Mouse (Mus musculus): Measurements from ENCODE around the gene Ugt1a5.
"Not testable (repeated sequence)": the region's sequence is repeated elsewhere in the genome, so short reads cannot be mapped to it uniquely, and the experiment has no call there.

Ugt1a5 gene

GRCm38 (mm10) chr1:88165711-88166110 lies at the start of gene Ugt1a5:
Gene Ugt1a5, plus strand, starts transcription at chr1:88166012.
- no peak for DNase-seq (ENCODE audit: low spot score)

GRCm38 (mm10) chr1:88120550-88120949 lies 45.3 kb upstream of the Ugt1a5 start:
- DNase-seq (ENCODE audit: low spot score), result not testable (repeated sequence)

- DNase-seq (ENCODE audit: low spot score), result not testable (repeated sequence)
These were observed 44.3 kb upstream of the Ugt1a5 start for GRCm38 (mm10) chr1:88121521-88121920.

DNA sequence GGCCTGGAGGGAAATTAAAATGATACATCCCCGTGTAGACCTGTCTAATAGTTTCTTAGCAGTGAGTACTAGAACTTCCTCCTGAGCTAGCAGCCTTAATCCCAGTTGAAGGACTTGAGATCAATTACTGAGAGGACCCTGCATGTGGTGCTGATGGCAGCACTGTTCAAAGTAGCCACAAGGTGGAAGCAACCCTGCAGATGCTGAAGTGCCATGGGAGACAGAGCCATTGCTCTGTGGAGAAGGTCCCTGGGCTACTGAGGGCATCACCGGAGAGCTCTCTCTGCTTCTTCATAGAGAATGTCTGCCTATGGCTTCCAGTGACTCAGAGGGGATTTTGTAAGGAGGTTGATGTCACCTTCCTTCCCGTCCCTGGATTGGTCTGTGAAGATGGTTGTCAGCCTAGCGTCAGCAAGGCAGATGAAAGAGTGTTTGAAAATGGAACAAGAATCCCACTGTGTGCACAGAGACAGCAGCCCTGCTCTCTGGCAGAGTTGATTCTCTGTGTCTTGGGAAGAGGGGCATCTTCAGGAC lies 39.9 kb upstream of the Ugt1a5 start:
- DNase-seq (ENCODE audit: low spot score), result not testable (repeated sequence)

DNA sequence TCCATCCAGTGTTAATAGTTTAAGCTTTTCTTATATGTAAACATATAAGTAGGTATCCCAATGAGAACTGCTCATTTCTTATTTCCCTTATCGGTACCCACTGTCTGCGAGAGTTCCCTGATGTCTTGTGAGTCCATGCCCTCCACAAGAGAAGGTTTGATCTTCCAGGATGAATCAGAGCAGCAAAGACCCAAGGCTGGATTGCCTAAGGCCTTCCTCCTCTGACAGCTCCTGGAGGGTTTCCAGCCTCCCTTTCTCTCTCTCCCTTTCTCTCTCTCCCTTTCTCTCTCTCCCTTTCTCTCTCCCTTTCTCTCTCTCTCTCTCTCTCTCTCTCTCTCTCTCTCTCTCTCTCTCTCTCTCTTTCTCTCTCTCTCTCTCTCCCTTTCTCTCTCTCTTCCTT lies 36.7 kb upstream of the Ugt1a5 start:
- DNase-seq (ENCODE audit: low spot score), result not testable (repeated sequence)

GRCm38 (mm10) chr1:88130223-88130622 lies 35.6 kb upstream of the Ugt1a5 start:
- DNase-seq (ENCODE audit: low spot score), result not testable (repeated sequence)

- no peak for DNase-seq (ENCODE audit: low spot score)
These were observed 31.8 kb upstream of the Ugt1a5 start for GRCm38 (mm10) chr1:88133908-88134456.

DNA sequence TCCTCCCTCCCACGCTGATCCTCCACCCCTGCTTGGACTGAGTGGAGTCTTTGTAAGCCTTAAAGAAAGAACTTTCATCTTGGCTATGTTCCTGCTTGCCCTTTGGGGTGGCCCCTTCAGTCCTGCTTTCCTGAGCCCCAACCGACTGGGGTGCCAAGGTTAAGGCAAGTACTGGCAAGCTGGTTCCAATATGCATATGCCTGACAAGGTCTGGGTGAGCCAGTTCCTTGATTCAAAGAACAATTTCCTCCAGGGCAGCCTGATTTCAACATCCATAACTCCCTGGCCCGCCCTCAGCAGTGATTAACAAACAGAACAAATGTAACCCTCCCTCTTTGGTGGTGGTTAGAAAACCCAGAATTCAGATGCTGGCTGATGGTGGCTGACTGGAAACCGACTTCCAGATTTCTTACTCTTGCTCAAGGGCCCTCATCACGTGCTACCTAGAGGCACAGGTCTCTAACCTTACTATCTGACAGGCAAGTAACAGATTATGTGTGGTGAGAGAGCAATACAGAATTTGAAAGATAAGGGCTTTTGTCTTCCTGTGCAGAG lies 31.3 kb upstream of the Ugt1a5 start, which contains the start of gene Ugt1a6a:
Gene Ugt1a6a (plus strand): TSS at position 353 of the 555 bp plus-strand sequence.
- not testable (repeated sequence) for DNase-seq (ENCODE audit: low spot score)

GRCm38 (mm10) chr1:88135229-88135904 lies 30.4 kb upstream of the Ugt1a5 start:
- not testable (repeated sequence) for DNase-seq (ENCODE audit: low spot score)

GRCm38 (mm10) chr1:88136646-88137045 lies 29.2 kb upstream of the Ugt1a5 start:
- DNase-seq (ENCODE audit: low spot score), result no peak

DNA sequence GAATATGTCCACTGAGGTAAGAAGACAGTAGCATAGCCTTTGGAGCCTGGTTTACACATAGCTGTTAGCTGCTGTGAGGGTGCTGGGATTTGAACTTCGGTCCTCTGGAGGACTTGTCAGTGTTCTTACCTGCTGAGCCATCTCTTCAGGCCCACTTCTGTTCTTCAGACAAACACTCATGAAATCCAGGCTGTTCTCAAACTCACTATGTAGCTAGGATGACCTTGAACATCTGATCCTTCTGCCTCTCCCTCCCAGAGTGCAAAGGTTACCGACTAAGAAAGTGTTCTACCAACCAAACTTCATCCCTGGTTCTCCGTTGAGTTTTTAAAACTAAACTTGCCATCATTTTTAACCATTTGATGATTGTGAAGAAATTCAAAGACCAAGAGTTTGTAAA lies 28.5 kb upstream of the Ugt1a5 start:
- no peak for DNase-seq (ENCODE audit: low spot score)

- DNase-seq (ENCODE audit: low spot score), result no peak
These were observed 27.7 kb upstream of the Ugt1a5 start for GRCm38 (mm10) chr1:88138145-88138544.

- DNase-seq (ENCODE audit: low spot score), result not testable (repeated sequence)
These were observed 25.3 kb upstream of the Ugt1a5 start for GRCm38 (mm10) chr1:88140492-88140891.

DNA sequence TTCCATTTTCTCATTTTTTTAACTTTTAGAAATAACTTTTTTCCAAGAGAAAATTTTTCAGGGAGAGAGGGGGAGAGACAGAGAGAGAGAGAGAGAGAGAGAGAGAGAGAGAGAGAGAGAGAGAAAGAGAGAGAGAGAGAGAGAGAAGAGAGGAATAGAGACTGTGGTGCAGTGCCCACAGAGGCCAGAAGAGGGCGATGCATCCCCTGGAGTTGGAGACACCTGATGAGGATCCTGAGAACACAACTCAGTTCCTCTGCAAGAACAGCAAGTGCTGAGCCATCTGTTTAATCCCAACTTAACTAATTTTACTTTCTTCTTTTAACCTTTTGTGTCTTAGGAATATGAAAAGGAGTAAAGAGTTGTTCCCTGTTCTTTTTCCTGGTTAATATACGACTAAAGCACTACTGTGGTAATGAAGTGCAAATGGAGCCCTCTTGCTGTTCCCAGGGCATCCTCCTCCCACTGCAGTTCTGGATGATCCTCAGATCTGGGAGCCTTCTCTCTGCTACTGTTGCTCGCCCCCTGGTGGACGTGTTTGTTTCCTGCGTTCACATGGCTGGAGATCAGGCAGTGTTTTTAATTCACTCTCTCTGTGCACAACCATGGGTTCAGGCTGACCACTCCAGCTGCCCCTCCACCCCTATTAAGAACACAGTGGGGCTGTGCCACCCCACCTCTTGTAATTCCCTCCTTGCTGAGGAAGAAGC lies 21.7 kb upstream of the Ugt1a5 start:
- DNase-seq (ENCODE audit: low spot score), result not testable (repeated sequence)

DNA sequence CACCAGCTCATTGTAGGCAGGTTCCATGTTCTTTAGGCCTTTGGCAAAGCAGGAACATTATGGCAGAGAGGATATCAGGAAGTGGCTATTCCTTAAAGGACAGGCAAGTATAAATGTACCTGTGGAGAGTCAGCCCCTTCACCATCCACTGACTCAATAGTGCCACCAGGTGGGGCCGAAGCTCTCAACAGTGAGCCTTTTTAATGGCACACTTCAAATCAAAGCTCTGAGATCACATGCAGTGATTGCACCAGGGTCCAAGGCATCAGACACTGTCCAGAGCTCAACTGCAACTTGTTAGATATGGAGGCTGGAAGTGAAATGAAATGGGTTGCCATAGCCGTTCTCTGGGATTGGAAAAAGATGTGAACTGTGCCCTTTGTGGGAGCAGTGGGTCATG lies 20.5 kb upstream of the Ugt1a5 start:
- not testable (repeated sequence) for DNase-seq (ENCODE audit: low spot score)

GRCm38 (mm10) chr1:88150133-88150532 lies 15.7 kb upstream of the Ugt1a5 start:
- DNase-seq (ENCODE audit: low spot score), result not testable (repeated sequence)

DNA sequence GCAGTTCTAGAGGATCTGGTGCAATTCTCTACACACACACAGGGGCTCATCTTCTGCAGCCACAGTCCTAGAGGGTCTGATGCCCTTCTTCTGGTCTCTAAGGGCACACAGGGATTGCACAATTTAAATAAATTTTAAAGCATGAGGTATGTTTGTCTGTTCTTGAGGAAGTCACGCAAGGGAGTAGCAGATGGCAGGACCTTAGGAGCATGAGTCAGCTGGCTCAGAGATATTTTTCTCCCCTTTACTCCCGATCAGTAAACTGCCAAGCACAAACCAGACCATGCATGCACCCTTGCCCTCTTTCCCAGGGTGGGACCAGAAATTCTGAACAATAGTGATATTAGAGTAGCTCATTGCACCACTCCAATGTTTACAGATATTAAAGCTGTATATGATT lies 7.4 kb upstream of the Ugt1a5 start:
- no peak for DNase-seq (ENCODE audit: low spot score)

- not testable (repeated sequence) for DNase-seq (ENCODE audit: low spot score)
These were observed 6.4 kb downstream of the Ugt1a5 start for GRCm38 (mm10) chr1:88172190-88172589.

DNA sequence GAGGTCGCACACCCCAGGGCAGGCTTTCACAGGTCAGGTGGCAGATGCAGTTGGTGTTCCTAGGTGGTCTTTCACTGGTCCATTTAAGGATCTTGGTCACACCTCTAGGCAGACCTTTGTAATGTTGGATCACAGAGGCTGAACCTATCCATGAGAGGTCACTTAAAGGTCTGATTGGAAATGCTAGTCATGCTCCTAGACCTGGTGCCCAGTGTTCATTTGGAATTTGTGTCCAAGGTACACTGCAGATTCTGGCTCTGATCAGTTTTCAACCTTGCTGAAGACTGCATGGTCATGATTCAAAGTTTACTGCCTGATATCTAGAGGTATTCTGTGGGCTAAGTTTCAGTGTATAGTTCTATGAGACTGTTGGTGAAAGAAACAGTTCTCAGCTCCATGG lies 13.8 kb downstream of the Ugt1a5 start:
- no peak for DNase-seq (ENCODE audit: low spot score)

DNA sequence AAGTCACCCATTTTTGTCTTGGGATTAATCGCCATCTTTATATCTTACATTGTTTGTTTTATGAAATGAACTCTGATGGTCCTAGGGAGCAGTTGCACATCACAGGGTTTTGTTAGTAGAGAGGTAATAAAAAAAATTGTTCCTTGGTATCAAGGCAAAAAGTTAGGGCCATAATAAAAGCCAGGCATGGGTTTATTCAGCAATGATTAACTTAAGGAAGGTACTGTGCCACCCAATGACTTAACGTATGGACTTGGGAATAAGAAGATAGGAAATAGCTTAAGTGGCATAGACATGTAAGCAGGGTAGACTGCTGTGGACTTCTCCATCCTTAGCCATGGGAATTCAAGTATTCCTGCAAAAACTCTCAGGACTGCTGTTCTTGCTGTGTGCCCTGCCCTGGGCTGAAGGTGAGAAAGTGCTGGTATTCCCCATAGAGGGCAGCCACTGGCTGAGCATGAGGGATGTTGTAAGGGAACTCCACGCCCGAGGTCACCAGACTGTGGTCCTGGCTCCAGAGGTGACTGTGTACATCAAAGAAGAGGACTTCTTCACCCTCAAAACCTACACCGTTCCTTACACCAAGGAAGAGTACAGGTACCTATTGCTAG lies 20.6 kb downstream of the Ugt1a5 start:
- no peak for DNase-seq (ENCODE audit: low spot score)

DNA sequence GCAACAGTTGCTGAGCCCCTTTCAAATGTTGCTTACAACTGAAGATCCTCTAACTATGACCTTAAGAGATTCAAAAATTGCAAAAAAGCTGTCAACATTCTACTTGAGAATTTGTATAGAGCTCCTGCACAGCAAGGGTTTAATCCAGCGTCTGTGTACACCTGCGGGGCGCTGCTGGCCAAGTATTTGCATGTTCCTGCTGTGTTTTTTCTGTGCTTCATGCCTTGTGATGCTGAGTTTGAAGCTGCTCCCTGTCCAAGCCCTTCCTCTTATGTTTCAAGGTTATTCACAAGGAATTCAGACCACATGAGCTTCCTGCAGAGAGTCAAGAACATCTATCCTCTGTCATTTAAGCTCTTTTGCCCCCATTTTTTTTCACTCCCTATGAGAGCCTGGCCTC lies 26.3 kb downstream of the Ugt1a5 start:
- no peak for DNase-seq (ENCODE audit: low spot score)

GRCm38 (mm10) chr1:88195687-88196086 lies 29.9 kb downstream of the Ugt1a5 start:
- no peak for DNase-seq (ENCODE audit: low spot score)
